Mouse (Mus musculus) thymus, adult 2 months (tissue): ENCODE measurements around the gene Gatd1. TPM values are rescaled to one million over a fixed set of nuclear protein-coding genes. Genes with fewer than 3 reads are reported as not detected.

Source experiments
- DNase-seq: peaks from one replicate; pipeline ENCODE4 v3.0.0; 2021
- H3K27ac ChIP-seq: fragments of 200-500 bp; 2 replicates; pipeline ENCODE4 v1.5.1; 2012; ENCODE audit warnings: low read length, control low read depth; ENCODE audit not compliant: control insufficient read depth, insufficient read depth
- H3K27me3 ChIP-seq: fragments of 200-500 bp; 2 replicates; pipeline ENCODE4 v1.6.1; 2012; ENCODE audit warnings: mild to moderate bottlenecking, low read length, moderate library complexity, mixed read lengths; ENCODE audit not compliant: control insufficient read depth, insufficient read depth
- H3K36me3 ChIP-seq: fragments of 200-500 bp; 2 replicates; pipeline ENCODE4 v1.6.1; 2012; ENCODE audit warnings: mild to moderate bottlenecking, low read length, moderate library complexity; ENCODE audit not compliant: control insufficient read depth, insufficient read depth
- H3K4me1 ChIP-seq: fragments of 200-500 bp; replicated peaks from 2 replicates; pipeline ENCODE4 v1.6.1; 2012; ENCODE audit warnings: low read length; ENCODE audit not compliant: control insufficient read depth, insufficient read depth
- H3K4me3 ChIP-seq: fragments of 200-500 bp; 2 replicates; pipeline ENCODE4 v1.5.1; 2012; ENCODE audit warnings: mild to moderate bottlenecking, low read length, control low read depth, moderate library complexity; ENCODE audit not compliant: control insufficient read depth, insufficient read depth
- CTCF ChIP-seq: fragments of 200-500 bp; IDR thresholded peaks from 2 replicates; pipeline ENCODE4 v1.5.1; 2012; ENCODE audit warnings: mild to moderate bottlenecking, control low read depth, low read length, moderate library complexity, borderline replicate concordance; ENCODE audit not compliant: control insufficient read depth, poor library complexity, insufficient read depth; ENCODE audit errors: extremely low read depth
- POLR2A ChIP-seq: fragments of 200-500 bp; IDR thresholded peaks from 2 replicates; pipeline ENCODE4 v1.6.1; 2012; ENCODE audit warnings: mild to moderate bottlenecking, low read length, control low read depth, moderate library complexity; ENCODE audit not compliant: control insufficient read depth, poor library complexity, insufficient read depth; ENCODE audit errors: extremely low read depth
- WGBS: fragments of 180-500 bp; shearing (Covaris S2); methylation state at CpG from one replicate; pipeline ENCODE4 v1.1.7; 2018; 5-methylcytosine and 5-hydroxymethylcytosine counted together
- polyA plus RNA-seq: library from polyadenylated mRNA; depleted of rRNA; stranded (reverse); fragments of >200 nt; gene quantifications from 2 replicates; pipeline ENCODE4 v1.2.3, GENCODE M21; 2012

Gene Gatd1
- polyA plus RNA-seq, 1 experiment, result 98.1 TPM

DNA sequence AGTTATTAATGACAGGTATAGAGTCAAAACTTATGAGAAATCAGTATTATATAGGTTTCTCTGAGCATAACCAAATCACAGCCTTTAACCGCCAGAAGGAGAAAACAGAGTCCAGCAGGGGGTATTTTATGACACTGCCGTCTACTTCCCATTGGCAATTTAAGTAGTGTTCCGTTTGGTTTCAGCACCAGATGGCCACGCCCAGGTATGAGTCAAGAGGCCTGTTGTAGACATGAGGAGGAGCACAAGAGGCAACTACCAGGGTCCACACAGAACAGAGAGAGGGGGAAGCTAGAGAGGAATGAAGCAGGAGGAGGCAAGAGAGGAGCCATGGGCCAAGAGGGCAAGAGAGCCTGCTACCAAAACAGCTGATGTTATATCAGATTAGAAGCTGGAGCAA, 34.4 kb downstream of the Gatd1 start:
- no peaks in the 10 kb centered on the region for H3K4me1 ChIP-seq
- DNase-seq, result no peak
- H3K4me3 ChIP-seq, result no peak overlapping the region
- WGBS, result 69% methylated on average over 4 of the region's 4 CpGs
- no peaks in the 10 kb centered on the region for H3K36me3 ChIP-seq
- no peak overlapping the region for H3K27ac ChIP-seq
- H3K27me3 ChIP-seq, result no peaks in the 10 kb centered on the region
- TF ChIP-seq CTCF, result no peak
- no peak for TF ChIP-seq POLR2A

DNA sequence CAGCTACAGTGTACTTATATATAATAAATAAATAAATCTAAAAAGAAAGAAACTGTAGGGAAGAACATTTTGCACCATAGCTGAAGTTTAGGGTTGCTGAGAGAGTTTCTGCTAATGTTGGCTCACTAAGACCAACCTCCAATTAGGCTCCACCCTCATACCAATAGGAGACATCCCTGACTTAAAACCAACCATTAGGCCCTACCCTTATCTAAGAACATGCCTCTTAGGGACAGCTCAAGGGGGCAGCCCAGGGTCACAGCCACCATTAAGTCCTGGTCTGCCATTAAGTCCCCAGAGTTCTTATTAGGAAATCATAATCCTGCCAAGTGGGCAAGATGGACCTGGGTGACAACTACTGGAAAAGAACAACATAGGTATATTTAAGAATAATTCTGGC, 39.5 kb downstream of the Gatd1 start:
- TF ChIP-seq CTCF, result no peak
- TF ChIP-seq POLR2A, result no peak
- H3K4me3 ChIP-seq, result no peak overlapping the region
- H3K36me3 ChIP-seq, result no peaks in the 10 kb centered on the region
- no peaks in the 10 kb centered on the region for H3K27me3 ChIP-seq
- no peak for DNase-seq
- H3K27ac ChIP-seq, result no peak overlapping the region
- peaks cover 4% of the 10 kb centered on the region; the same call in 1 of the 2 replicates for H3K4me1 ChIP-seq

DNA sequence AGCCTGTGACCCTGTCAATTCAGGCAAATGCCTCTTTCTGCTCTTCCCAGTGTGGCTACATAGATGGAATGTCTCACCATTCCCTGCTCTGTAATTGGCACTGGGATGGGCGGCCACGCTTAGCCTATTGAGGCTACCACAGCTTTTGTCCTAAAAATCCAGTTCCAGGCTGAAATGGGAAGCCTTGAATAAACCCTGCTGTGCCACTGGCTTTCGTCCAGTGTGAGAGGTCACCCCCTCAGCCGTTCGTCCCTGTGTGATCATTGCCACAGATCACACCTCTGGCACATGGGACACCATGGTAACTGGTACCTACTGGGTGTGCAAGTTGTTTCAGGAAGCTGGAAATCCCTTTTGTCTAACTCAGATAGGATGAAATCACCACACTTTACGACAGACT, 40.3 kb downstream of the Gatd1 start:
- H3K36me3 ChIP-seq, result no peaks in the 10 kb centered on the region
- H3K4me1 ChIP-seq, result peaks cover 6% of the 10 kb centered on the region; the same call in 1 of the 2 replicates
- TF ChIP-seq POLR2A (no peak), CTCF (no peak)
- no peak overlapping the region for H3K4me3 ChIP-seq
- H3K27me3 ChIP-seq, result no peaks in the 10 kb centered on the region
- no peak overlapping the region for H3K27ac ChIP-seq
- WGBS, result 94% methylated on average over 6 of the region's 6 CpGs
- no peak for DNase-seq

DNA sequence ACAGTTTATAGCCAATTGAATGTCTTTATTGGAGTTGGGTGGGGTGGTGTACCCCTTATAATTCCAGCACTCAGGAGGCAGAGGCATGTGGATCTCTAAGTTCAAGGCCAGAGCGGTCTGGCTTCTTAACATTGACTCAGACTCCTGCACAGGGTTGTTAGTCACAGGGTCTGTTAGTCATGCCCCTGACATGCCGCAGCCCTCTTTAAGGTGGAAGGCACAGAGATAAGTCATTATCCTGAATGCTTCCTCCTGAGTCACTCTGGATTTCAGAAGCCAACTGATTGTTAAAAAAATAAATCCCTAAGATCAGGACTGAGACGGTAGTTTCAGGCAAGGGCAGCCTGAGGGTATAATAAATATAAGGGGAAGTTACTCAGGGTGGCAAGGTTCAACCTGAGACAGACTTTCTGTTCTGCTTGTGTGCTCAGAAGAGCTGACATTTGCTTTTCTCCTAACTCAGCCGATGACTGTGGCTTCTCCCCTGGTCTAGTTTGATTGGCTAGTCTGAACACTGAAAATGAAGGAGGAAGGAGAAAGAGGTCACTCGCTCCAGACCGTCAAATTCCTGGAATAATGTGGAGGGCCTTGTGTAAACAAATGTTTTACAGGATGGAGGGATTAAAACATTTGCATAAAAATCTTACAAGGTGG, 41.9 kb downstream of the Gatd1 start:
- DNase-seq, result no peak
- Histone ChIP-seq H3K27me3 (no peaks in the 10 kb centered on the region), H3K27ac (no peak overlapping the region), H3K36me3 (no peaks in the 10 kb centered on the region), H3K4me1 (peaks cover 6% of the 10 kb centered on the region; the same call in 1 of the 2 replicates), H3K4me3 (no peak overlapping the region)
- no peak for TF ChIP-seq POLR2A
- TF ChIP-seq CTCF, result no peak
- 55% methylated on average over 6 of the region's 6 CpGs for WGBS

DNA sequence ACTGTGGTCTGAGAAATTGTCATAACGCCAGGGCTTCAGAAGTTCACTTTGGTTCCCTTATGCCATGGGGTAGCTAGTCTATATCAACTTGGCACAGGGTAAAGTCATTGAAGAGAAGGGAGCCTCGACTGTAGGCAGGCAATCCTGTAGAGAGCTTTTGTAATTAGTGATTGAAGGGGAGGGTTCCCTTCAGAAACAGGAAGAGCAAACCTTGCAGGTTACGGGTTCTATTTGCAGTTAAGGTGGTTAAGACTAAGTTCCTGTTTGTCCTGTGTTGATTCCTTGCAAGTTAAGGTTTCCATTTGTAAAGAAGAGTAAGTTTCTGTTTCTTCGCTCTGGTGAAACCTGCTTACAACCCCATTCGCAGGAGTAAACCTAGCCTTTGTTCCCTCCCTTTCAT, 44.0 kb downstream of the Gatd1 start:
- H3K4me3 ChIP-seq, result no peak overlapping the region
- no peak overlapping the region for H3K27ac ChIP-seq
- WGBS, result 32% methylated on average over 5 of the region's 5 CpGs
- no peak for TF ChIP-seq CTCF
- no peak for TF ChIP-seq POLR2A
- DNase-seq, result no peak
- H3K36me3 ChIP-seq, result no peaks in the 10 kb centered on the region
- no peaks in the 10 kb centered on the region for H3K27me3 ChIP-seq
- H3K4me1 ChIP-seq, result peaks cover 6% of the 10 kb centered on the region; the same call in 1 of the 2 replicates

DNA sequence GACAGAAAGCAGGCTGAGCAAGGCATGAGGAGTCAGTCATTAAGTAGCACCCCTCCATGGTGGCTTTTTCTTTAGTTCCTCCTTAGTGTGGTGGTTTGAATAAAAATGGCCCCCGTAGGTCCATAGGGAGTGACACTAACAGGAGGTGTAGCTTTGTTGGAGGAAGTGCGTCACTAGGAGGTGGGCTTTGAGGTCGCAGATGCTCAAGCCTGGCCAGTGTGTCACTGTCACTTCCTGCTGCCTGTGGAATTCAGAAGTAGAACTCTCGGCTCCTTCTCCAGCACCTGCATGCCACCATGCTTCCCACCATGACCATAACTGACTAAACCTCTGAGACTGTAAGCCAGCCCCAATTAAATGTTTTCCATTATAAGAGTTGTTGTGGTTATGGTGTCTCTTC, 46.6 kb downstream of the Gatd1 start:
- WGBS, result 82% methylated on average over 4 of the region's 4 CpGs
- Histone ChIP-seq H3K36me3 (no peaks in the 10 kb centered on the region), H3K4me1 (peaks cover 6% of the 10 kb centered on the region; the same call in 1 of the 2 replicates), H3K27ac (no peak overlapping the region), H3K27me3 (no peaks in the 10 kb centered on the region), H3K4me3 (no peak overlapping the region)
- no peak for DNase-seq
- no peak for TF ChIP-seq CTCF
- TF ChIP-seq POLR2A, result no peak

DNA sequence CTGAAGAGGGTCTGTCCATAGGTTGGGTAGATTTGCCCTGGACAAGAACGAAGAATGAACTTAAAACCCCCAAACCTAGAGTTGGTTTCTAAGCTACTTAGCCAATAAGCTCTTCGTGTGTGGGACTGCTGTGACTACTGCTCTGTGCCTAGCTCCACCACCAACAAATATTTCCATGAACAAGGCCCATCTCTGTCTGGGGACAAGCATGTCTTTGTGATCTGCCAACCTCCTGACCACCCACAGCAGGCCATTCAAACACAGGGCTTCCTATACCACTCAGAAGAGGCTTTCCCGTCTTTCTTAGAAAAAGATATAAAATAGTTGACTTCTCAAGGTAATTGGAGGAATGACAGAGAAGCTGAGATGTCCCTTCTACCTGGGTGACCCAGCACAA, 48.9 kb downstream of the Gatd1 start:
- Histone ChIP-seq H3K36me3 (no peaks in the 10 kb centered on the region), H3K27me3 (no peaks in the 10 kb centered on the region), H3K27ac (no peak overlapping the region), H3K4me1 (peaks cover 11% of the 10 kb centered on the region), H3K4me3 (no peak overlapping the region)
- WGBS, result 87% methylated on average over 3 of the region's 3 CpGs
- no peak for DNase-seq
- TF ChIP-seq CTCF (no peak), POLR2A (no peak)
